Mouse (Mus musculus) midbrain, embryonic 13.5 days (tissue): ENCODE results near the gene Smurf1. TPM values are rescaled to one million over a fixed set of nuclear protein-coding genes. Genes with fewer than 3 reads are reported as not detected.

ENCODE experiments used
- ATAC-seq: fragments of 200-750 bp; cut with Nextera tagmentation; 2 replicates; pipeline ENCODE4 v1.8.0; 2017; ENCODE audit warnings: mild to moderate bottlenecking, moderate TSS enrichment, moderate library complexity
- H3K27ac ChIP-seq: fragments of 300-500 bp; sonication (generic); 2 replicates; pipeline ENCODE4 v1.5.1; 2015; ENCODE audit warnings: inconsistent platforms, mild to moderate bottlenecking, moderate library complexity
- H3K27me3 ChIP-seq: fragments of 300-500 bp; sonication (generic); 2 replicates; pipeline ENCODE4 v1.6.1; 2015; ENCODE audit warnings: mild to moderate bottlenecking, inconsistent platforms
- H3K36me3 ChIP-seq: fragments of 300-500 bp; sonication (generic); 2 replicates; pipeline ENCODE4 v1.6.1; 2015; ENCODE audit warnings: mild to moderate bottlenecking, inconsistent platforms
- H3K4me1 ChIP-seq: fragments of 300-500 bp; sonication (generic); replicated peaks from 2 replicates; pipeline ENCODE4 v1.6.1; 2015; ENCODE audit warnings: inconsistent platforms
- H3K4me2 ChIP-seq: fragments of 300-500 bp; sonication (generic); replicated peaks from 2 replicates; pipeline ENCODE4 v1.6.1; 2015; ENCODE audit warnings: moderate library complexity, mild to moderate bottlenecking, inconsistent platforms
- H3K4me3 ChIP-seq: fragments of 300-500 bp; sonication (generic); replicated peaks from 2 replicates; pipeline ENCODE4 v1.5.1; 2015; ENCODE audit warnings: mild to moderate bottlenecking, inconsistent platforms
- H3K9ac ChIP-seq: fragments of 300-500 bp; sonication (generic); replicated peaks from 2 replicates; pipeline ENCODE4 v1.6.1; 2015; ENCODE audit warnings: mild to moderate bottlenecking, inconsistent platforms
- H3K9me3 ChIP-seq: fragments of 300-500 bp; sonication (generic); 2 replicates; pipeline ENCODE4 v1.6.1; 2016; ENCODE audit warnings: mild to moderate bottlenecking, inconsistent platforms
- WGBS: fragments of 180-500 bp; shearing (Covaris S2); methylation state at CpG from one replicate; pipeline ENCODE4 v1.1.7; 2015; 5-methylcytosine and 5-hydroxymethylcytosine counted together
- microRNA-seq: library from miRNA; unstranded; fragments of <30 nt; microRNA quantifications from one replicate; pipeline ENCODE4, GENCODE M21; 2016
- polyA plus RNA-seq: library from polyadenylated mRNA; unstranded; fragments of >200 nt; fragmentation: Nextera tagmentation; extraction: Ambion mirVana; gene quantifications from 2 replicates; pipeline ENCODE4 v1.2.1, GENCODE M21; 2015

Smurf1 gene
- polyA plus RNA-seq, 1 experiment from 2014 or later, result 32.2 TPM

- no peak overlapping the region for H3K4me2 ChIP-seq
- H3K27me3 ChIP-seq, result no peaks in the 10 kb centered on the region
- 90% methylated on average over 5 of the region's 5 CpGs for WGBS
- no peak overlapping the region for H3K27ac ChIP-seq
- peaks cover 97% of the 10 kb centered on the region for H3K36me3 ChIP-seq
- H3K9ac ChIP-seq, result no peak overlapping the region
- H3K9me3 ChIP-seq, result peaks cover 3% of the 10 kb centered on the region; the same call in 1 of the 2 replicates
- H3K4me3 ChIP-seq, result no peak overlapping the region
- H3K4me1 ChIP-seq, result no peaks in the 10 kb centered on the region
- ATAC-seq, result no peak
These were observed 111.7 kb downstream of the Smurf1 start for GRCm38 (mm10) chr5:144853931-144854330.

DNA sequence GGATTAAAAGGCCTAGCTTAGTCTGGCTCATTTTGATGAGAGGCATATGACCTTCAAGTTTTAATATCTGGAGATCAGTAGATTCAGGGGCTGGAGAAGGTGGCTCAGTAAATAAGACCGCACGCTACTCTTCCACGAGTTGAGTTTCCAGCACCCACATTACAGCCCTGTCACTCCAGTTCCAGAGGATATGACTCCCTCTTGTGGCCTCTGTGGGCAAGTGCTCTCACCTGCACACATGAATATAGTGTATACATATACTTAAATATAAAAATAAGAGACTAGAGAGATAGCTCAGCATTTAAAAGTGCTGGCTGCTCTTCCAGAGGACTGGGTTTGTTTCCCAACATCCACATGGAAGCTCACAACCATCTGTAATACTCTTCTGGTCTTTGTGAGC, 113.8 kb downstream of the Smurf1 start:
- H3K9me3 ChIP-seq, result peaks cover 3% of the 10 kb centered on the region; the same call in 1 of the 2 replicates
- no peaks in the 10 kb centered on the region for H3K4me1 ChIP-seq
- no peaks in the 10 kb centered on the region for H3K27me3 ChIP-seq
- 95% methylated on average over 3 of the region's 3 CpGs for WGBS
- H3K4me3 ChIP-seq, result no peak overlapping the region
- H3K9ac ChIP-seq, result no peak overlapping the region
- H3K4me2 ChIP-seq, result no peak overlapping the region
- H3K36me3 ChIP-seq, result peaks cover 99% of the 10 kb centered on the region
- H3K27ac ChIP-seq, result no peak overlapping the region
- ATAC-seq, result no peak

- no peak for ATAC-seq
- no peak overlapping the region for H3K4me2 ChIP-seq
- peaks cover 3% of the 10 kb centered on the region; the same call in 1 of the 2 replicates for H3K9me3 ChIP-seq
- no peak overlapping the region for H3K27ac ChIP-seq
- H3K36me3 ChIP-seq, result peaks cover 100% of the 10 kb centered on the region
- H3K27me3 ChIP-seq, result no peaks in the 10 kb centered on the region
- WGBS, result 95% methylated on average over 10 of the region's 10 CpGs
- H3K9ac ChIP-seq, result no peak overlapping the region
- no peak overlapping the region for H3K4me3 ChIP-seq
- H3K4me1 ChIP-seq, result no peaks in the 10 kb centered on the region
These were observed 115.7 kb downstream of the Smurf1 start for GRCm38 (mm10) chr5:144849932-144850331.

- Histone ChIP-seq H3K36me3 (peaks cover 100% of the 10 kb centered on the region), H3K27me3 (no peaks in the 10 kb centered on the region), H3K27ac (no peak overlapping the region), H3K9me3 (peaks cover 3% of the 10 kb centered on the region; the same call in 1 of the 2 replicates), H3K4me3 (no peak overlapping the region), H3K9ac (no peak overlapping the region), H3K4me1 (no peaks in the 10 kb centered on the region), H3K4me2 (no peak overlapping the region)
- ATAC-seq, result no peak
- 90% methylated on average over 5 of the region's 5 CpGs for WGBS
These were observed 116.9 kb downstream of the Smurf1 start for GRCm38 (mm10) chr5:144848735-144849134.

- no peaks in the 10 kb centered on the region for H3K27me3 ChIP-seq
- H3K9ac ChIP-seq, result no peak overlapping the region
These were observed 120.3 kb downstream of the Smurf1 start for GRCm38 (mm10) chr5:144845352-144845751.

DNA sequence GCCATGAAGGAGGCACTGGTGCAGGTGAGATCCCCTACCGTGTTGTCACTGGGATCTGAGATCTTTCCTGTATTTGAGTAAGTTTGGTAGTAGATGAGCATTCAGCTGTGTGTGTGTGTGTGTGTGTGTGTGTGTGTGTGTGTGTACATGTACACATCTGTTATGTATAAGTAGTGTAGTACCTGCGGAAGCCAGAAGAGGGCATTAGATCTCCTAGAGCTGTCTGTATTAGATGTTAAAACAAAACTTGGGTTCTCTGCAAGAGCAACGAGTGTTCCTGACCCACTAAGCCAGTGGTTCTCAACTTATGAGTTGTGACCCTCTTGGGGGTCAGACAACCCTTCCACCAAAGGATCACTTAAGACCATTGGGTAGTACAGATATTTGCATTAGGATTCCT, 129.5 kb downstream of the Smurf1 start:
- no peak overlapping the region for H3K4me2 ChIP-seq
- H3K36me3 ChIP-seq, result peaks cover 100% of the 10 kb centered on the region
- 86% methylated on average over 3 of the region's 3 CpGs for WGBS
- no peaks in the 10 kb centered on the region for H3K27me3 ChIP-seq
- no peaks in the 10 kb centered on the region for H3K4me1 ChIP-seq
- no peak overlapping the region for H3K4me3 ChIP-seq
- H3K9me3 ChIP-seq, result no peaks in the 10 kb centered on the region
- H3K9ac ChIP-seq, result no peak overlapping the region
- no peak for ATAC-seq
- no peak overlapping the region for H3K27ac ChIP-seq

More at GRCm38 (mm10) chr5:144845352-144845751, 120.3 kb downstream of the Smurf1 start:
- Histone ChIP-seq H3K4me2 (no peak overlapping the region), H3K36me3 (peaks cover 100% of the 10 kb centered on the region), H3K27ac (no peak overlapping the region), H3K9me3 (no peaks in the 10 kb centered on the region), H3K4me3 (no peak overlapping the region), H3K4me1 (no peaks in the 10 kb centered on the region)
- no peak for ATAC-seq
- 97% methylated on average over 20 of the region's 20 CpGs for whole genome bisulfite sequencing

- Histone ChIP-seq H3K4me3 (no peak overlapping the region), H3K27me3 (no peaks in the 10 kb centered on the region), H3K4me1 (no peaks in the 10 kb centered on the region), H3K27ac (no peak overlapping the region), H3K4me2 (no peak overlapping the region), H3K9ac (no peak overlapping the region), H3K9me3 (no peaks in the 10 kb centered on the region), H3K36me3 (peaks cover 100% of the 10 kb centered on the region)
- ATAC-seq, result no peak
- 89% methylated on average over 9 of the region's 9 CpGs for WGBS
These were observed 133.7 kb downstream of the Smurf1 start for GRCm38 (mm10) chr5:144831840-144832469.

DNA sequence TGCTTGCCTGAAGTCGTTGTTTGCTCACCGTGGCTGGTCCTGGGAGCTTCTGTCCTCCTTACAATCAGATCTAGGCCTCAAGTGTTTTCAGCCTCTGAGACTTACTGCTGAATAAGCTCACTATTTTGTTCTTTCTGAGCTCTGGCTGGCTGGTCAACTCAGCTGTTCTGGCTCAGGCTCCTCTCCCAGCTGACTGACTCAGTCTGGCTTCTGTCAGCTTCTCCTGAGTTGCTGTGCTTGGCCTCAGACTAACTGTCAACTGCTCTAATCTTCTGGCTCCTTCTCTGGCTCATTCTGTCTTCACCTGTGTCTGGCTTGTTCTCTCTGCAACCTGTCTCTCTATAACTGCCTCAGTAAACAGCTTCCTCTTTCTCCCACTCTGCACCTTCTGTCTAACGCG, 136.0 kb downstream of the Smurf1 start:
- Histone ChIP-seq H3K27ac (no peak overlapping the region), H3K4me3 (no peak overlapping the region), H3K9ac (no peak overlapping the region), H3K27me3 (no peaks in the 10 kb centered on the region), H3K4me1 (no peaks in the 10 kb centered on the region), H3K36me3 (peaks cover 100% of the 10 kb centered on the region), H3K4me2 (no peak overlapping the region), H3K9me3 (no peaks in the 10 kb centered on the region)
- ATAC-seq, result no peak
- 97% methylated on average over 4 of the region's 4 CpGs for WGBS

- Histone ChIP-seq H3K27me3 (no peaks in the 10 kb centered on the region), H3K9me3 (no peaks in the 10 kb centered on the region), H3K4me1 (no peaks in the 10 kb centered on the region), H3K36me3 (peaks cover 100% of the 10 kb centered on the region), H3K27ac (no peak overlapping the region), H3K4me3 (no peak overlapping the region), H3K9ac (no peak overlapping the region), H3K4me2 (no peak overlapping the region)
- ATAC-seq, result no peak
- 96% methylated on average over 20 of the region's 20 CpGs for WGBS
These were observed 137.1 kb downstream of the Smurf1 start for GRCm38 (mm10) chr5:144828365-144829102.

Small RNAs within 50 kb of the gene (microRNA-seq; reads per million reads assigned to microRNA genes)
- not detected for gene Mir7039

Other genes with a start within 250 kb of the Smurf1 start
- 202 and 235 TPM in 2 replicates for gene Tmem130, start 204.0 kb downstream of the Smurf1 start, polyA plus RNA-seq
- 84.6 and 94.4 TPM in 2 replicates for gene Trrap, start 198.1 kb downstream of the Smurf1 start, polyA plus RNA-seq
- gene Gm4871, start 66.9 kb upstream of the Smurf1 start, polyA plus RNA-seq, result not detected in 2 replicates
- not detected in 2 replicates for gene 1700018F24Rik, start 77.1 kb upstream of the Smurf1 start, polyA plus RNA-seq
- gene Arpc1a, start 118.0 kb upstream of the Smurf1 start, polyA plus RNA-seq, result 250 and 259 TPM in 2 replicates
- gene Kpna7, start 118.2 kb upstream of the Smurf1 start, polyA plus RNA-seq, result not detected in 2 replicates
- gene Arpc1b, start 148.4 kb upstream of the Smurf1 start, polyA plus RNA-seq, result 51.3 and 64.1 TPM in 2 replicates
- gene Pdap1, start 174.4 kb upstream of the Smurf1 start, polyA plus RNA-seq, result 131 TPM in 2 replicates
- gene Bud31, start 174.5 kb upstream of the Smurf1 start, polyA plus RNA-seq, result 228 and 231 TPM in 2 replicates
- gene Ptcd1, start 201.3 kb upstream of the Smurf1 start, polyA plus RNA-seq, result 22.1 and 22.8 TPM in 2 replicates
- 57.2 and 58.9 TPM in 2 replicates for gene Cpsf4, start 201.4 kb upstream of the Smurf1 start, polyA plus RNA-seq
- 677 and 698 TPM in 2 replicates for gene Atp5j2, start 226.2 kb upstream of the Smurf1 start, polyA plus RNA-seq
- 13.8 and 15.0 TPM in 2 replicates for gene Zkscan14, start 236.0 kb upstream of the Smurf1 start, polyA plus RNA-seq
- gene Zkscan5, start 238.7 kb upstream of the Smurf1 start, polyA plus RNA-seq, result 18.9 and 19.7 TPM in 2 replicates